Mouse (Mus musculus) neural tube, embryonic 12.5 days (tissue): Measurements from ENCODE around the gene Cypt14. TPM values are rescaled to one million over a fixed set of nuclear protein-coding genes. Genes with fewer than 3 reads are reported as not detected.
"Not testable (repeated sequence)": the region's sequence is repeated elsewhere in the genome, so short reads cannot be mapped to it uniquely, and the experiment has no call there.

ENCODE experiments used
- ATAC-seq: fragments of 200-750 bp; cut with Nextera tagmentation; 2 replicates; pipeline ENCODE4 v1.8.0; 2017; ENCODE audit warnings: low read depth, mild to moderate bottlenecking, moderate TSS enrichment, moderate library complexity; ENCODE audit not compliant: low FRiP score
- H3K27ac ChIP-seq: fragments of 300-500 bp; sonication (generic); 2 replicates; pipeline ENCODE4 v1.5.1; 2016
- H3K27me3 ChIP-seq: fragments of 300-500 bp; sonication (generic); replicated peaks from 2 replicates; pipeline ENCODE4 v1.6.1; 2016; ENCODE audit warnings: mild to moderate bottlenecking
- H3K36me3 ChIP-seq: fragments of 300-500 bp; sonication (generic); 2 replicates; pipeline ENCODE4 v1.6.1; 2016; ENCODE audit warnings: mild to moderate bottlenecking
- H3K4me1 ChIP-seq: fragments of 300-500 bp; sonication (generic); 2 replicates; pipeline ENCODE4 v1.6.1; 2016
- H3K4me2 ChIP-seq: fragments of 300-500 bp; sonication (generic); replicated peaks from 2 replicates; pipeline ENCODE4 v1.6.1; 2016; ENCODE audit warnings: mild to moderate bottlenecking
- H3K4me3 ChIP-seq: fragments of 300-500 bp; sonication (generic); 2 replicates; pipeline ENCODE4 v1.5.1; 2016
- H3K9ac ChIP-seq: fragments of 300-500 bp; sonication (generic); 2 replicates; pipeline ENCODE4 v1.6.1; 2016; ENCODE audit warnings: mild to moderate bottlenecking
- H3K9me3 ChIP-seq: fragments of 300-500 bp; sonication (generic); 2 replicates; pipeline ENCODE4 v1.6.1; 2016; ENCODE audit warnings: mild to moderate bottlenecking
- WGBS: fragments of 180-500 bp; shearing (Covaris S2); methylation state at CpG from one replicate; pipeline ENCODE4 v1.1.7; 2016; 5-methylcytosine and 5-hydroxymethylcytosine counted together
- polyA plus RNA-seq: library from polyadenylated mRNA; unstranded; fragments of >200 nt; fragmentation: Nextera tagmentation; extraction: Ambion mirVana; gene quantifications from 2 replicates; pipeline ENCODE4 v1.2.1, GENCODE M21; 2016

Cypt14 gene
- polyA plus RNA-seq = not detected in 2 replicates

GRCm38 (mm10) chrX:39863504-39863903, at the start of gene Cypt14:
TSS of gene Cypt14 (minus strand) at chrX:39863604.
- not testable (repeated sequence) for H3K36me3 ChIP-seq, H3K27ac ChIP-seq, H3K4me2 ChIP-seq

More at GRCm38 (mm10) chrX:39863504-39863903, at the start of gene Cypt14:
- H3K4me1 ChIP-seq, H3K27me3 ChIP-seq, H3K4me3 ChIP-seq, H3K9ac ChIP-seq, H3K9me3 ChIP-seq, ATAC-seq: not testable (repeated sequence)
- WGBS = 71% methylated on average over 2 of the region's 2 CpGs
